Mouse (Mus musculus) frontal cortex, adult 2 months (tissue): ENCODE results near the gene Actn3. TPM values are rescaled to one million over a fixed set of nuclear protein-coding genes. Genes with fewer than 3 reads are reported as not detected.
"Not testable (repeated sequence)": the region's sequence is repeated elsewhere in the genome, so short reads cannot be mapped to it uniquely, and the experiment has no call there.

Experiments used
- DNase-seq, 2 experiments: peaks; one replicate each; pipeline ENCODE4 v3.0.0; 2022; ENCODE audit warnings: low spot score in 1 of 2; ENCODE audit errors: extremely low spot score in 1 of 2
- polyA plus RNA-seq: library from polyadenylated mRNA; depleted of rRNA; stranded (reverse); fragments of >200 nt; gene quantifications from 2 replicates; pipeline ENCODE4 v1.2.3, GENCODE M21; 2012; rRNA removed

Actn3 gene
- 0.76 and 1.2 TPM in 2 replicates for polyA plus RNA-seq

GRCm38 (mm10) chr19:4877785-4878184 lies at the start of gene Actn3:
Gene Actn3 (minus strand): TSS chr19:4877909.
- DNase-seq, result no peak

- no peak for DNase-seq
These were observed 47.6 kb upstream of the Actn3 start for GRCm38 (mm10) chr19:4925121-4925860.

GRCm38 (mm10) chr19:4919652-4920051 lies 41.9 kb upstream of the Actn3 start:
- DNase-seq, result no peak

GRCm38 (mm10) chr19:4916827-4917226 lies 39.1 kb upstream of the Actn3 start:
- DNase-seq, result no peak

- no peak for DNase-seq
These were observed 38.4 kb upstream of the Actn3 start for GRCm38 (mm10) chr19:4915924-4916603.

- DNase-seq, result no peak
These were observed 31.7 kb upstream of the Actn3 start for GRCm38 (mm10) chr19:4909376-4909775.

- peak in 1 of 2 experiments; percentile 44 for DNase-seq
These were observed 30.4 kb upstream of the Actn3 start for GRCm38 (mm10) chr19:4908107-4908506.

- DNase-seq, result peak; percentile 33 to 86
These were observed 28.5 kb upstream of the Actn3 start, which contains the start of gene Bbs1 for GRCm38 (mm10) chr19:4905979-4906794. Gene Bbs1 (minus strand): TSS chr19:4906628.

- no peak for DNase-seq
These were observed 22.2 kb upstream of the Actn3 start for GRCm38 (mm10) chr19:4899888-4900287.

GRCm38 (mm10) chr19:4898972-4899371 lies 21.3 kb upstream of the Actn3 start:
- no peak for DNase-seq

- DNase-seq, result no peak
These were observed 19.2 kb upstream of the Actn3 start for GRCm38 (mm10) chr19:4896780-4897520.

- no peak for DNase-seq
These were observed 14.1 kb upstream of the Actn3 start for GRCm38 (mm10) chr19:4891798-4892197.

- DNase-seq, result no peak
These were observed 12.1 kb upstream of the Actn3 start for GRCm38 (mm10) chr19:4889791-4890190.

GRCm38 (mm10) chr19:4883961-4884360 lies 6.3 kb upstream of the Actn3 start:
- no peak for DNase-seq

GRCm38 (mm10) chr19:4879324-4879703 lies 1.6 kb upstream of the Actn3 start:
- DNase-seq, result no peak

GRCm38 (mm10) chr19:4878405-4879323 lies 955 bp upstream of the Actn3 start, which contains the start of gene Zdhhc24:
Gene Zdhhc24 (plus strand): TSS chr19:4878668.
- DNase-seq, result peak; percentile 93 to 98

GRCm38 (mm10) chr19:4876755-4877154 lies 954 bp downstream of the Actn3 start:
- no peak for DNase-seq

GRCm38 (mm10) chr19:4876241-4876640 lies 1.5 kb downstream of the Actn3 start:
- no peak for DNase-seq

GRCm38 (mm10) chr19:4874613-4875012 lies 3.1 kb downstream of the Actn3 start:
- not testable (repeated sequence) for DNase-seq
